Mouse (Mus musculus) cerebellum, adult 11-12 months (tissue): ENCODE results near the gene Acacb.
A peak's percentile ranks its signal among the peaks of the same experiment; 100 is the strongest.

Experiments
- DNase-seq: peaks from one replicate; pipeline ENCODE4 v3.0.0; 2022

Gene Acacb

DNA sequence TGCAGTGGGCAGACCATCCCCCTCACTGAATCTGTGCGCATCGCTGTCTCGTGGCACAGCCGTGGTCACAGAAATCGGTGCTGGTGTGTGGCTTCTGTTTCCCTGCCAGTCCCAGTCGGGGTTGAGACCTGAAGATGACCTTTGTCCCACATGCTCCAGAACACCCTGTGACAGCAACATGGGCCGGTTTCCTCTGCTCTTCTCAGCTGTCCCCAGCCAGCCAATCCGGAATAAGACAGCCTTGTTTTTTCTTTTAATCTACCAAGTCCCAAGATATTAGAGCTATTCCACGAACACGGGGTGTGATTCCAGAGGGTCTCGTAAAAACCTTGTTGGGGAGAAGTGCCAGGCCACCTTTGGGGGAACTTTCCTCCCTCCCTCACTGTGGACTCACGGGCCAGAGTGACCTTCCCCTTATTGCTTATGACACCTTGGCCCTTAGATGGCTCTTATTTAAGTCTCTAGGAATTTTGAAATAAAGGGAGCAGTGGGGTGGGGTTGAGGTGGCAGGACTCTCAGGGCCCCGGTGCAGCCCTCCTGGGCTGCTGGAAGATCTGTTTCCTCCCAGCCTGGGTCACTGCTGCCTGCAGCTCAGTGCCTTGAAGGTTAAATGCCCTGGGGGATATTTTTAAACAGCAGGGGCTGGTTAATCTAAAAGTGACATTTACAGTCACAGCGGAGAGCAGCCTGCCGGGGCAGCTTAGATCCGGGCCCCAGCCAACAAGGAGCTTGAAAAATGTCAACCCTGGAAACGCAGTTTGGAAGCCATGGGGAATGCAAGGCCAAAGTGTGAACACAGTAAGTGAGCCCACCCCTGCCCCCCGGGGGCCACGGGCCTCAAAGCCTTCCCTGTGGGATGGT lies at the start of gene Acacb:
TSS of gene Acacb (plus strand) at position 508 of the 861 bp plus-strand sequence.
- DNase-seq = no peak

DNA sequence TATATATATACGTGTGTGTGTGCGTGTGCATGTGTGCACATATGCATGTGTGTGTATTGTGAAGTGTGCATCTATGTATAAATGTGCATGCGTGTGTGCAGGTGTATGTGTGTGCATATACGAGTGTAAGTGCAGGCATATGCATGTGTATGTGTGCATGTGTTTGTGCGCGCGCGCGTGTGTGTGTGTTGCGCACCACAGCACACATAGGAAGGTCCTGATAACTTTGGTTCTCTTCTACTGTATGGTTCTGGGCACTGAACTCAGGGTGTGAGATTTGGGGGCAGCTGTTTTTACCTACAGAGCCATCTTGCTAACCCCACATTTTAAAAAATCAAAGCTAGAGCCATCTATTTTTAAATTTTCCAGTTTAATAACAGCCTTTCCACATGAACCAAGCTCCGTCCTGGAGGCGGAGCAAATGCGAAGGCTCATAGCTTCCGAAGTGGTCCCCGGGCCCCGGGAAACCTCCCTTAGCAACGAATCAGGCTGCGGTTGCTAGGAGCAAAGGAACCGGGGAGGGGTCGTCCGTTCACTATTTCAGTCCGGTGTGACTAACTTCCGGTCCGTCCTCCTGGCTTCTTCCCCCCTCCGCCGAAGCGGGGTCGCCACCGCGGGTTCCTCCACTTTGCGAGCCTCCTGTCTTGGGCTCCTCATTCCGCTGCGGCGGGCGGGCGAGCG lies 46.5 kb upstream of the Acacb start:
- peak; percentile 87 for DNase-seq

- peak; percentile 50 for DNase-seq
These were observed 45.8 kb upstream of the Acacb start for GRCm38 (mm10) chr5:114100390-114101099.

DNA sequence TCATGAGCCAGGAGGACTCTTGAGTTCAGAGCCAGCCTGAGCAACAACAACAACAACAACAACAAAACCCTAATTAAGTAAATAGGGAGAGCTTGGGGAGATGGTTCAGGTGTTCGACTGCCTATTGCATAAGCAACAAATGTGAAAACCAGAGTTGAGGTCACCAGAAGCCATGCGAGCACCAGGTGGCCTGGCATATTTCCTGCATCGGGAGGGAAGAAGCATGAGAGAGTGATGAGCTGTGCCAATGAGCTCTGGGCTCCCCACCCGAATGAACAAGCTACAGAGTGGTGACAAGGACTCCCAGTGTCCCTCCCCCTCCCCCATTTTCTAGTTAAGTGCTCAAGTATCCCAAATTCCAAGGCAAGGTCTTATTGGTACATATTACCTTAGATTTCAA lies 44.5 kb upstream of the Acacb start:
- DNase-seq = peak; percentile 61

GRCm38 (mm10) chr5:114102807-114103206 lies 43.5 kb upstream of the Acacb start:
- no peak for DNase-seq

DNA sequence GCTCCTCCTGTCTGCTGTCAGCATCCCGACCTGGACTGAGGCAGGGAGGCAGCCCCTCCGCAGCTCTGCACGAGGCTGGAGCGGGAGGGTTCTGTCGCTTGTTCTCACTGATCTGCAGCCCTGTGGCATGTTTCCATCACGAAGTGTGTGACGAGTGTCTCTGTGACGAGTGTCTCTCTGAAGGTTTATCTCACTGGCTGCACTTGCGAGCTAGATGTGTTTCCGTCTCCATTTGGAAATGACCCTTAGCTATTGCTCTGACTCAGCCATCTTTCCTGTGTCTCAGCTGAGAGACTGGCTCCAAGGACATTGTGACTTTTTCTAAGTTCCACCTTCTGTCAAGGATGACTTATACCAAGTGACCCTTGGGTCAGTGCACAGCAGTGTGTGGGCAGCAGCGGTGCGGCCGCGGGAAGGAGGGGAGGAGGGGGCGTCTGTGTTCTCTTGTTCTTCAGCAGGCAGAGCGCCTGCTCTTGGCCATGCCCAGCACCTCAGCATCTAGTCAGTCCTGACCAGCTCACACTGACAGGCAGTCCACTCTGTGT lies 39.9 kb upstream of the Acacb start:
- no peak for DNase-seq

GRCm38 (mm10) chr5:114113334-114113733 lies 33.0 kb upstream of the Acacb start:
- no peak for DNase-seq

- DNase-seq = no peak
These were observed 31.3 kb upstream of the Acacb start for GRCm38 (mm10) chr5:114115030-114115429.

DNA sequence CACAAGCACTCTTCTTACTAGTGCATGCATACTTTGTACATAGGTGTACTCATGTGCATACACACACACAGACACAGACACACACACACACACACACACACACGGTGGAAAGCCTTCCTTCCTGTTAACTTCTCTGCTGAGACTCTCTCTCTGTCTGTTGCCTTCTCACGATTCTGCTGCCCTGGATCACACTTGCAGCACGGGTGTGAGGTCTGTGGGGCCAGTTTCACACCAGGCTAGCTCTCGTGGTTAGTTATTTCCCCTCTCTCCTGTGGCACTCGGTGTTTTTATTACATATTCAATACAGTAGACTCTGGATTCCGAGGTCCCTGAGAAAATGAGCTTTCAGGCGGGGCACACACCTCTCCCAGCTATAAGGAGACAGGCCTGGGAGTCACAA lies 29.7 kb upstream of the Acacb start:
- no peak for DNase-seq

GRCm38 (mm10) chr5:114119806-114120205 lies 26.5 kb upstream of the Acacb start:
- no peak for DNase-seq

DNA sequence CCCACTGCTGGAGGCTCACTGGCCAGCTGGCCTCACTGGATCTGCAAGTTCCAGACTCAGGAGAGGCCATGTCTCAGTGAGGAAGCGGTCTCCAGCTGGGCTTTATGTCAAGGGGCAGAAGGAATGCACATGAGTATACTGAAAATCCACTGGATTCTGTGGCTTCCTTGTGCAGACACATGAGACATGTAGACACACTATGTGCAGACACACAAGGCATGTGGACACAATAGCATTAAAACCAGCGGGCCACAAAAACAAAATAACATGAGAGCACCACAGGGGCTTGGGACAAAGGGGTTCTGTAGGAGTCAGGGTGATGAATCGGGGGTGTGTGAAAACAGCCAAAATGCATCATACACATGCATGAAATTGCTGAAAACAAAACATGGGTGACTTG lies 20.3 kb upstream of the Acacb start:
- no peak for DNase-seq

GRCm38 (mm10) chr5:114126499-114127244 lies 19.7 kb upstream of the Acacb start:
- peak; percentile 11 for DNase-seq

DNA sequence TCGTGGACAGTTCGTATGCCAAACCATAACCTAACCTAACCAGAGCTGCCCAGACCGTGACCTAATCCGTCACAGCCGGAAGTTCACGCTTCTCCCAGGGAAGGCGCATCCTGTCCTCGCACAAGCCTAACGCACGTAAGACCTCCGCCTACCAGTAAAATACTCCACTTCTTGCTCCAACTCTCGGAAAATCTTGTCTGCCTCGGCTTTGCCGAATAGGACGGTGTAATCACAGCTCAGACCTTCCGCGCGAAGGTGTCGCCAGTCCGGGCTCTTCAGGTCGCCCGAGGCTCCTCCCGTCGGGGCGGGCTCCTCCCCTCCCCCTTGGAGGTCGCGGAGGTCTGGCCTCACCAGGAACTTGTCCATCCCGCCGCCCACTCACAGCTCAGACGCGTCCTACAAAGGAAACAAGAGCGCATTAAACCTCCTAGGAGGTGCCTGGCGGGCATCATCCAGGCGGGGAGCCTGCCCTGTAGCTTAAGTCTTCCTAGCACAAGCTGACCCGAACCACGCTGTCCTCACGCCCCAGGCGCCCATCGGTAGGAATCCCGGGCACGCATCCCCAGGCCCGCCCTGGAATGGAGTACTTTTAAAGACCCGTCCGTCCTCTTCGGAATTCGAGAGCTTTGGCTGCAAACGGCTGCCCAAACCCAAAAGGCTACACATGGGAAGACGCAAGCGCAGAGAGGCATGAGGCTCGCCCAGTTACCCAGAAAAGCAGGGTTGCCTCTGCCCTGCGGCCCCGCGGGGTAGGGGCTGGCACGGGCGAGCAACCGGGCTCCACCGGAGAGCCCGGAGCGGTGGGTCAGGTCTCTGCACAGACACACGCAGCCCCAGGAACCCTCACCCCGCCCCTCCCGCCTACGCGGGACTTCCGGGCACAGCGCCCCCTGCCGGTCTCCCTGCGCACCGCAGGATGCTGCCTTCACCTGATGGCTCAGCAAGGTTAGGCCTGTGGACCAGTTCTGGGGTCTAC lies 18.7 kb upstream of the Acacb start, which contains the start of gene Alkbh2:
TSS of gene Alkbh2 (minus strand) at position 845 of the 976 bp plus-strand sequence.
- DNase-seq = peak; percentile 78

- DNase-seq = peak; percentile 46
These were observed 16.7 kb upstream of the Acacb start for GRCm38 (mm10) chr5:114129550-114130210.

DNA sequence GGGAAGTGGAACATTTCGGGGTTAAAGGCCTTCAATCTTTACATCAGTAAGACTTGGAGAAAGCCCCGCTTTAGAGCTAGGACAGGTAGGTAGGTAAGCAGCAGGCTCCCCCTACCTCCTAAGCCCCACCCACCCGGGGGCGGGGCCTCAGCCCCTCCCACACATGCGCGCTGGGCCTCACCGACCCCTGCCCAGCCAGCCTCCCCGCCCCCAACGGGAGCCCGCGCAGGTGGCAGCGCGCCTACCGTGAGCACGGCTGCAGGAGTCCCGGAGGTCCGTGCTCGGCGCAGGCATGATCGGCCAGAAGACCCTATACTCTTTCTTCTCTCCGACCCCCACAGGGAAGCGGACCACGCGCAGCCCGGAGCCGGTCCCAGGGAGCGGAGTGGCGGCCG lies 16.1 kb upstream of the Acacb start, which contains the start of gene Ung:
TSS of gene Ung (plus strand) at position 176 of the 395 bp plus-strand sequence.
- DNase-seq = peak; percentile 67

DNA sequence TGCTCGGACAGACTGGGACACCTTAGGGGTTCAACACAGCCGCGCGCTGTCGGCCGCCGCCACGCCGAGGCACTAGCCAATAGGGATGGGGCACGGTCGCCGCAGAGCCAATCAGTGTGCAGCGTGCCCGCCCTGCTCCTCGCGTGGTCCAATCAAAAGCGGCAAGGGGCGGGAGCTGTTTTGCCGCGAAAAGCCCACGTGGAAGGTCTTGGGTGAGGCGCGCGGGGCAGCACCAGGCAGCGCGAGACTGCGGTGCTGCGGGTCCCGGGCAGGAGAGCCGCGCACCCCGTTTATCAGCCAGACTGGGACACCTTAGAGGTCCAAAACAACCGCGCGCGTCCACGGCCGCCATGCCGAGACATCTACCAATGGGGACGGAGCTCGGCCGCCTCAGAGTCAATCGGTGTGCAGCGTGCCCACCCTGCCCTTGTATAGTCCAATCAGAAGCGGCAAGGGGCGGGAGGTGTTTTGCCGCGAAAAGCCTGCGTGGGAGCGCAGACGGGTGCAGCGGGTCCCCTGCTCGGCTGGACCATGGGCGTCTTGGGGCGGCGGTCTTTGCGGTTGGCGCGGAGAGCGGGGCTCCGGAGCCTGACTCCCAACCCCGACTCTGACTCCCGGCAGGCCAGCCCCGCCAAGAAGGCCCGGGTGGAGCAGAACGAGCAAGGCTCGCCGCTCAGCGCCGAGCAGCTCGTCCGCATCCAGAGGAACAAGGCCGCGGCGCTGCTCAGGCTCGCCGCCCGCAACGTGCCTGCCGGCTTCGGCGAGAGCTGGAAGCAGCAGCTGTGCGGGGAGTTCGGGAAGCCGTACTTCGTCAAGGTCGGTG lies 15.4 kb upstream of the Acacb start:
- DNase-seq = peak; percentile 88

DNA sequence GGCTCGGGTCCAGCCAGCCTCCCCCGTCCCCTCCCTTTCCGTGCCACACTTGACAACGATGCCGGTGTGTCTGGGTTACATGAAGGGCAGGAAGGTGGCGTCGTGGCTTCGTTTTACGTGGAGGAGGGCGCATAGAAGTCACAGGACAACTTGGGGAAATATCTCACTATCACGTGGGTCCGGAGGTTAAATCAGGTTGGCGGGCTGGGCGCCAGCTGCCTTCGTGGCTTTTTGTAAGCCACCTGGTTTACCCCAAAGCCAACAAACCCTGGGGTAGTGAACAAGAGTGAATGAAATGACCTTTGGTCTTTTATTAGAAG lies 14.9 kb upstream of the Acacb start:
- peak; percentile 65 for DNase-seq

GRCm38 (mm10) chr5:114132841-114133240 lies 13.5 kb upstream of the Acacb start:
- DNase-seq = no peak

DNA sequence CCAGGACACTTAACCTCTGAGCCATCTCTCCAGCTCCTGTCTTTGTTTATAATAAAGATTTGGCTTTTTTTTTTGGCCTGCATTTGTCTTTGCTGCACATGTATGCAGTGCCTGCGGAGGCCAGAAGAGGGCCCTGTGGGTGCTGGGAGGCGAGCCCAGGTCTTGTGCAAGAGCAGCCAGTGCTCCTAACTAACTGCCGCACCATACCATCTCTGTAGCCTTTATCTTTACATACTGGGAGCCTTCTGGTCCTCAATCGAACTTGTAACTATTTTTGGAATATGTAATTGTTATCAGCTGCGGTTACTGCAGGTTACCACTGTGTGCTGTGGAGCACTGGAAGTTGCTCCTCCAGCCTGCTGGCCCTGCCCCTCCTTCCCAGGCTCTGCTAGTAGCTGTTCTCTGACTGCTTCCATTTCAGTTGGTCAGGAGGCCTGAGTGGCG lies 12.2 kb upstream of the Acacb start:
- DNase-seq = no peak

- no peak for DNase-seq
These were observed 10.8 kb upstream of the Acacb start for GRCm38 (mm10) chr5:114135516-114135915.
